8 mouse cellular contexts compared by ENCODE assay signal in the genomic region with DNA sequence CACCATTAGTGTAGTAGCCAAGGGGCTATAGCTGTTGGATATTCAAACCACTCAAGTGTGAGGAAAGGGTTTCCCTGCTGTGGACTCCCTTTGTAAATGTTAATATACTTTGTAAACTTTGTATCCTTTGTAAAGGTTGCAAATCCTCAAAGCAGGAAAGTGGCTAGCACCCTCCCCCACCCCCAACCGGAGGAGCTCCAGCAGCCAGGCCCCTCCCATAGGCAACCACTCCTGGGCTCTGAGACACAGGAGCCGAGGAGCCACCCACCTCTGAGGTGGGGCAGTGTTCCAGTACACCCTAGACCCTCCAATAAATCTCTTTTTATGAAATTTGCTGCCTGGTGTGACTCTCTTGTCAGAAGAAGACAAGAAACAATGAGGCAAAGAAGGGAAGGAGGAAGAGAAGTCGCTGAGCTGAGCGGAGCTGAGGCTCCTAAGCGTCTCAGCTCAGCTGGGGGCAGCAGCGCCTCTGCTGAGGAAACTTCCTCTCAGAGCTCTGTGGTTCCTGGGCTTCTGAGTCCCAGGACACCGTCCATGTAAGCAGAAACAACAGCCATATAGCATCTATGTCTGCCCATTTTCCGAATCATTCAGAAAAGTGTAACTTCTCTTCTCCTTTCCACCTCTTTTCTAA.
A peak's percentile ranks its signal among the peaks of the same experiment; 100 is the strongest.
DNase-seq lines count a peak whose midpoint lies in the region; ATAC-seq lines count a peak whose summit lies in the region.

No protein-coding gene starts in this region.

- H3K27ac ChIP-seq in kidney, embryonic 15.5 days: peak overlapping the region; percentile 46

- H3K36me3 ChIP-seq in kidney, embryonic 15.5 days: no peaks in the 10 kb centered on the region

- no peak overlapping the region for H3K4me3 ChIP-seq in kidney, embryonic 15.5 days (replicated peaks)

- H3K9me3 ChIP-seq in kidney, embryonic 15.5 days (replicated peaks): no peaks in the 10 kb centered on the region

- H3K9ac ChIP-seq in kidney, embryonic 15.5 days: no peak overlapping the region

- peak; percentile 59 for ATAC-seq in kidney, embryonic 15.5 days (replicated peaks; ENCODE audit: low FRiP score)
- ATAC-seq in hematopoietic stem cell, adult 5-6 weeks (replicated peaks in 1 of 2; ENCODE audit: insufficient read depth in 1 of 2, low FRiP score in 2 of 2, low TSS enrichment in 1 of 2, low read depth in 1 of 2, poor library complexity in 2 of 2, severe bottlenecking in 2 of 2): peak; percentile 69 to 72
- peak; percentile 80 for ATAC-seq in megakaryocyte-erythroid progenitor cell, adult 5-6 weeks (replicated peaks; ENCODE audit: low FRiP score, low TSS enrichment, poor library complexity, severe bottlenecking)

- WGBS in kidney, embryonic 15.5 days: 8% methylated on average over 8 of the region's 8 CpGs

- H3K27me3 ChIP-seq in kidney, embryonic 15.5 days: peaks cover 67% of the 10 kb centered on the region

- peaks cover 37% of the 10 kb centered on the region for H3K4me1 ChIP-seq in kidney, embryonic 15.5 days

- no peak for DNase-seq in kidney, adult 8-10 months
- DNase-seq in R1 (ENCODE audit: low read depth, low spot score): peak; percentile 80
- DNase-seq in frontal cortex, postnatal 36 days (ENCODE audit: low spot score in 2 of 2): no peak
- no peak for DNase-seq in adrenal gland, postnatal 25 days
- DNase-seq in right cerebral cortex, postnatal 10 days (ENCODE audit: low spot score in 2 of 2): no peak

- peak overlapping the region; percentile 40 for H3K4me2 ChIP-seq in kidney, embryonic 15.5 days
